Mouse (Mus musculus) thymus, postnatal 0 days (tissue): ENCODE data around the gene Magi1. TPM values are rescaled to one million over a fixed set of nuclear protein-coding genes. Genes with fewer than 3 reads are reported as not detected.
"Not testable (repeated sequence)": the region's sequence is repeated elsewhere in the genome, so short reads cannot be mapped to it uniquely, and the experiment has no call there.

Experiments
- DNase-seq: peaks from one replicate; pipeline ENCODE4 v3.0.0-alpha.2; 2015; ENCODE audit warnings: low spot score
- polyA plus RNA-seq: library from polyadenylated mRNA; unstranded; fragments of >200 nt; fragmentation: Nextera tagmentation; extraction: Ambion mirVana; gene quantifications from 2 replicates; pipeline ENCODE4 v1.2.1, GENCODE M21; 2015

The Magi1 gene
- polyA plus RNA-seq, 1 experiment from 2014 or later: 1.4 TPM

DNA sequence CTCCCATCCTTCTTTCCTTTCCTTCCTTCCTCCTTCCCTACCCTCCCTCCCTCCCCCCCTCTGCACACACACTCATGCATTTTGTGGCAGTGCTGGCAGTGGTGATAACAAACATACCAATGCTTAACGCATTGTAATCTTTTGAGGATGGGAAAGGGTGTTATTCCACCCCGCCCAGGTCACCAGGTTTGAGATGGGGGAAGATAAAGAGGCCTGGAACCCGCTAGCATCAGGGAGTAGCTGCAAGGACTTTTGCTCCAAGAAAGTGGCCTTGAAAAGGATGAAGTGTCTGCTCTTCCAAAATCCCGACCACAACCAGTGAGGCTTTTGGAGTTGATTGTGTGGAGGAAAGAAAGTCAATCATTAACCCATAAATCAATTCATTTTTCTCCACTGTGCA, 218.9 kb downstream of the Magi1 start:
- no peak for DNase-seq

DNA sequence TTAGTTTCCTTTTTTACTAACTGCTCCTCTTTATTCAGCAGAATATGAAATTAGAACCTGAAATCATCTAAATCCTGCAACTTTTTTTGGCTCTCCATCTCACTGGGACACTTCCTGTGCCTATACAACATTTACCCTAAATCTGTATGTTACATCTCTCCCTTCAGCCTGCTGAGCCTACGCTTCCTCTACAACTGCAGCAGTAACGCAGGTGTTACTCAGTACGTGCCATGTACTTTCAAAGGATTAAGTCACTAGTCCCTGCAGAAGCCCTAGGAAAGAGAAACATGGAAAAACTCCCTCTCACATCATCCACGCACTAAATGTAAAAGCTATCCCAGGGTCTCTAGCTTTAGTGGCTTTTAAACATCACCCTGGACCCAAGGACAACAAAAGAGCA, 220.2 kb downstream of the Magi1 start:
- no peak for DNase-seq

- DNase-seq: no peak
Measured at GRCm38 (mm10) chr6:94061424-94061980, 222.2 kb downstream of the Magi1 start.

DNA sequence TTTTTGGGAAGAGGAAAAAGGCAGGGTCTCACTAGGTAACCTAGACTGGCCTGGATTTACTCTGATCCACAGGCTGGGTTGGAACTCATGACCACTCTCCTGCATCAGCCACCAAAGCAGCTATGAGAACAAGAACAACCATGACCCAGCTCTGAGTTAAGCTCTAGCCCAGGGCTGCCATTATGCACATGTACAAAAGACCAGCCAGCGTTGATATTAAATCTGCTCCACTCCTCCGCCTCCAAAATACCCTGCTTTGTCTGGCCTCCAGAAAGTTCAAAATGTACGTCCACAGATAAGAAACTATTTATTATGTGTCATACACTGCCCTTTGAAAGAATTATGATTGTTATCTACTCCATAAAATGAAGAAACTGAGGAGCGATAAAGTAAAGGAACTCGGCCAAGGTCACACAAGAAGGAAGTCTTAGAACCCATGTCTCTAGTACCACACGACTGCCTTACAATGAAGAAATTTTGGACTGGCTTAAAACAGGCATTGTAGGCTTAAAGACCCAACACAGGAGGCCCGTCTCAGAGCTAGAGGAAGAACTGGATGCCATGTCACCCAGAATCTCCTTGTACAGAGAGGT, 223.0 kb downstream of the Magi1 start:
- DNase-seq: no peak

- no peak for DNase-seq
Measured at GRCm38 (mm10) chr6:94059090-94059489, 224.6 kb downstream of the Magi1 start.

DNA sequence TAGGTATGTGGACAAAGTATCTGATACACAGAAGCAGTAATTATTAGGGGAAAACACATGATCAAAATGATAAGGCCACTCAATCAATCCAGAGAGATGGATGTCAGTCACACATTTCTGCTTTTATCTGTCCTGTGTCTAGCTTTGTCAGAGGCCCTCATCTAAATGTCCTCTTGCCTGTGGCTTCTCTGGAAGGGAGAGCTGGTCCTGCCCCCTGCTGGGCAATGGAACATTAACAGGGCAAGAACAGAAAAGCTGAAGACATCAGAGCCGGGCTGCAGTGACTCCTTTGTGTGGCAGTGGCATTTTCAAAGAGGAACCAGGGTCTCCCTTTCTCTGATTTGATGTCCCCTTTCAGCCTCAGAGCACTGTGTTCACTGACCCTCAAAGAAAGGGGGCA, 229.8 kb downstream of the Magi1 start:
- no peak for DNase-seq

- DNase-seq: no peak
Measured at GRCm38 (mm10) chr6:94045180-94045579, 238.5 kb downstream of the Magi1 start.

GRCm38 (mm10) chr6:94043461-94043860, 240.3 kb downstream of the Magi1 start:
- no peak for DNase-seq

DNA sequence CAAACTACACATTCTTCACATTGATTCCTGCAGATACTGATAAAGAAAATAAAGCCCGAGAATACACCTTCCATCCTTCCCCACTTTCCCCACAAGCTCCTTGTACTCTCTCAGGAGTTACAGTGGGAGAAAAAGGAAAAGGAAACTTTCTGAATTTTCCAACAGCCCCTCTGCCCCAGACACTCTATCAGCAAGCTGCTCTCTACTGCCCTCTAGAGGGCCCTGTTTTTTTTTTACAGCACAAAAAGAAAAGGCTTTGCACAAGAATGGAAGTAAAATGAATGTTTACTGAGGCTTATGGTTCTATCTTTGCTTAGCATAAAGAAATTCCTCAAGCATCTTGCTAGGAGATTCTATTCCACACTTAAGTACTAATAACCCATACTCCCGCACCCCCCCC, 243.6 kb downstream of the Magi1 start:
- peak; percentile 8 for DNase-seq

GRCm38 (mm10) chr6:94038897-94039296, 244.8 kb downstream of the Magi1 start:
- no peak for DNase-seq

DNA sequence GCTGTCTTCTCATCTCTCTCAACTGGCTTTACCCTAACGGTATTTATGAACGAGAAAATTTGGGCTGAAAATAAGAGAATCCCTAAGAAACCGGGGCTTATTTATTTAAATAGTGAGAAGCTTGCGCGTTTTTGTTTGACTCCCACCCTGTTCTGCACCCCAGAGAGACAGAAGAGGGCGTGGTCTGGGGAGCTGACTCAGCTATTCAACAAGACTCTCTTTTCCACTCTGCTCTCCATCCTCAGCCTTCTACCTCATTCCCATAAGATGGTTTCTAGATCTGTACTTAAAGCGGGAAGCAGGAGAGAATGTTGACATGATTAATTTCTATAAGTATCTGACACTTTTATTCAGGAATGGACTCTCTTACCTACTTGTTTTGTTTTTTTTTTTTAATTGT, 247.2 kb downstream of the Magi1 start:
- DNase-seq: no peak

- no peak for DNase-seq
Measured at GRCm38 (mm10) chr6:94026361-94026760, 257.4 kb downstream of the Magi1 start.

- DNase-seq: no peak
Measured at GRCm38 (mm10) chr6:94022437-94022836, 261.3 kb downstream of the Magi1 start.

GRCm38 (mm10) chr6:94021239-94021962, 262.3 kb downstream of the Magi1 start:
- DNase-seq: no peak

GRCm38 (mm10) chr6:94020566-94020965, 263.2 kb downstream of the Magi1 start:
- DNase-seq: no peak

GRCm38 (mm10) chr6:94019935-94020334, 263.8 kb downstream of the Magi1 start:
- no peak for DNase-seq

DNA sequence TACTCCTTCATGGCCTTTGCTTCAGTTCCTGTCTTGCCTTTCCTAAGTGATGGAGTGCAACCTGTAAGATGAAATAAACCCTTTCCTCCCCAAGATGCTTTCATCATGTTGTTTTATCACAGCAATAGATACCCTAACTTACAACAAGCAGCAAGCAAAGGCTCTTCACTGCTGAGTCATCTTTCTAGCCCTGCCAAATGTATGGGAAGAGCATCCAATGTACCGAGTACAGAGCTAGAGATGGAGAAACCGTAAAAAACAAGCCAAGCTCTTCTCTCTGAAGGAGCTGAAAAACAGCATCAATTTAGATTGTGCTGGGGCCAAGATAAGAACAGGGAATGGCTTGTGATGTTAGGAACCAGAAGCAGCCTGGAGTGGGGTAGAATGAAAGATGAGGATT, 270.0 kb downstream of the Magi1 start:
- DNase-seq: no peak

DNA sequence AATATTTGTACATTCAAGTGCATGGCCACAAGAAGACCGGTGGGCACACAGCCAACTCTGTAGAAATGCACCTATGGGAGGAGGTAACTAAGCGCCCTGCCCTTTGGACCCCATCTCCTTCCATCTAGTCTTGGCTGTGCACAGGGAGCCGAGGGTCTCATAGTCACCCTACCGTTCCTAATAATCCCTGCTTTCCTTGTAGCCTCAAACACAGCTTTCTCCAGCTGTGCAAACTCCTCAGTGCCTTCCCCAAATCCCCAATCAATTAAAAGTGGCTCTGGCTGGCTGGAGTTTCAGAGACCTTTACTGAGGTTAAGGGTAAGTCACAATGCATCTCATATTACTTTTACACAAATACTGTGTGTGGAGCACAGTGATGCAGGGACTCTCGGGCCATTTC, 271.8 kb downstream of the Magi1 start:
- no peak for DNase-seq

DNA sequence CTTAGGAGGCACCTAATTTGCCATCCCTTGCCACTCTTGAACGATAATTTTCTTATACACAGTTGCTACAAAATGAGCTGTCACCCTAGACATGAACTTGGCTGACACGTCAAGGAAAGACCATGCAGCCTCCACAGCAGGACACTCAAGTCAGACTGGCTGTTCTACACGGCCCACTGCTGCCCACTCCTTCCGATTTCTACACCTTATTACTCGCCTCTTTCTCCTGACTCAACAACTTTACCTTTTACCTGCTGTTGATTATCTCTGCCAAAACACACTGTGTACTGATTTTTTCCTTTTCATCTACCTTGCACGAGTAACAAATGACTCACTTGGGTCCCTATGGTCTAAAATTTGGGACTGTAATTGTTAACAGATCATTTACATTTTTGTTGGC, 272.2 kb downstream of the Magi1 start:
- no peak for DNase-seq

- DNase-seq: no peak
Measured at GRCm38 (mm10) chr6:94008577-94008976, 275.1 kb downstream of the Magi1 start.

DNA sequence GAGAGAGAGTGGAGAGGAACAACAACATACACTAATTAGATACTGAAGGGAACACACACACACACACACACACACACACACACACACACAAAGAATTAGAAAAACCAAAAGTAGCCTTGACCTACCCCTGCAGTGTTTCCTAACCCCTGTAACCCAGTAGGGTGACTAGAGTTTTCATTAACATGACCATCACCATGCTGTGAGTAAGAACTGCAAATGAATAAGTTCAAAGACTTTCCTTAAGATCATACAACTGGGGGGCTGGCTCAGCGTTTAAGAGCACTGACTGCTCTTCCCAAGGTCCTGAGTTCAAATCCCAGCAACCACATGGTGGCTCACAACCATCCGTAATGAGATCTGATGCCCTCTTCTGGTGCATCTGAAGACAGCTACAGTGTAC, 280.1 kb downstream of the Magi1 start:
- DNase-seq: not testable (repeated sequence)

DNA sequence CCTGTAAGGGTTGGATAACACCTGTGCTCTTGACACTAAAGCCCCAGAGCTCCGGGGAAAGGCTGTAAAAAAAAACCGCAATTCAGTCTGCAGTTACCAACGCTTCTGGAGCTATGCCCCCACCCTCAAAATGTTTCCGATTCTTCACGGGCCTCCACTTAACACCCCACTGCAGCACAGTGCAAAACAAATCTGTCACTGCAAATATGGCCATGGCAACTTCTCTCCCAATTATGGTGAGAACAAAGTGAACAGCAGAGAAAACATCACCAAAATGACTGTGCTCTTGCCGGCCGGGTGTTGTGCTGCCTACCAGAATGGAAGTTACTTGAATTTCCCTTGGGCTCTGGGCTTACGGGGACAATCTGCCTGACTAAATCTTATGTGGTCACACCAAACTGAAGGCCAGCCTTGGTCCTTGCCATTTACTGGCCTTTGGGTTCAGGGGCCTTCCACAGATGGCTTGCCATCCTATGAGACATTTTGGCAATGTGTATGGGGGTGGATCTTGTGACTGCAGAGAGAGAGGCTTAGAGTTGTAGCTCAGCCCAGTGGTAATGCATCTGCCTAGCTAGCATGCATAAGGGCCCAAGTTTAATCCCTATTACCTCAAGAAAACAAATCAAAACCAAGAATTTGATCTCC, 286.8 kb downstream of the Magi1 start:
- DNase-seq: no peak
